Mouse (Mus musculus): ENCODE measurements around the gene Slc18b1.
"Not testable (repeated sequence)": the region's sequence is repeated elsewhere in the genome, so short reads cannot be mapped to it uniquely, and the experiment has no call there.

The Slc18b1 gene

GRCm38 (mm10) chr10:23796551-23797503, at the start of gene Slc18b1:
Gene Slc18b1 (plus strand): TSS chr10:23796986.
- DNase-seq (ENCODE audit: low read depth, low spot score) = peak; percentile 64

- no peak for DNase-seq (ENCODE audit: low read depth, low spot score)
These were observed 42.6 kb upstream of the Slc18b1 start for GRCm38 (mm10) chr10:23754166-23754565.

GRCm38 (mm10) chr10:23777288-23777945, 19.4 kb upstream of the Slc18b1 start:
- peak; percentile 39 for DNase-seq (ENCODE audit: low read depth, low spot score)

GRCm38 (mm10) chr10:23780539-23781275, 16.1 kb upstream of the Slc18b1 start:
- DNase-seq (ENCODE audit: low read depth, low spot score) = peak; percentile 91

GRCm38 (mm10) chr10:23781760-23782735, 14.7 kb upstream of the Slc18b1 start:
- DNase-seq (ENCODE audit: low read depth, low spot score) = peak; percentile 65

- DNase-seq (ENCODE audit: low read depth, low spot score) = peak; percentile 77
These were observed 13.8 kb upstream of the Slc18b1 start for GRCm38 (mm10) chr10:23782855-23783492.

- DNase-seq (ENCODE audit: low read depth, low spot score) = no peak
These were observed 13.3 kb upstream of the Slc18b1 start for GRCm38 (mm10) chr10:23783493-23783884.

- DNase-seq (ENCODE audit: low read depth, low spot score) = peak; percentile 74
These were observed 12.7 kb upstream of the Slc18b1 start for GRCm38 (mm10) chr10:23784121-23784520.

- DNase-seq (ENCODE audit: low read depth, low spot score) = not testable (repeated sequence)
These were observed 11.2 kb upstream of the Slc18b1 start for GRCm38 (mm10) chr10:23785599-23785998.

GRCm38 (mm10) chr10:23786040-23786439, 10.7 kb upstream of the Slc18b1 start:
- DNase-seq (ENCODE audit: low read depth, low spot score) = peak; percentile 36

- peak; percentile 37 for DNase-seq (ENCODE audit: low read depth, low spot score)
These were observed 10.2 kb upstream of the Slc18b1 start for GRCm38 (mm10) chr10:23786631-23787038.

GRCm38 (mm10) chr10:23787062-23787821, 9.5 kb upstream of the Slc18b1 start, which contains the start of gene Rps12:
Gene Rps12 (minus strand): TSS chr10:23787275.
- peak; percentile 98 for DNase-seq (ENCODE audit: low read depth, low spot score)

GRCm38 (mm10) chr10:23788056-23788600, 8.7 kb upstream of the Slc18b1 start:
- DNase-seq (ENCODE audit: low read depth, low spot score) = no peak

GRCm38 (mm10) chr10:23795871-23796520, 790 bp upstream of the Slc18b1 start:
- no peak for DNase-seq (ENCODE audit: low read depth, low spot score)

GRCm38 (mm10) chr10:23797606-23798005, 820 bp downstream of the Slc18b1 start:
- DNase-seq (ENCODE audit: low read depth, low spot score) = no peak

GRCm38 (mm10) chr10:23798142-23798541, 1.4 kb downstream of the Slc18b1 start:
- DNase-seq (ENCODE audit: low read depth, low spot score) = no peak

GRCm38 (mm10) chr10:23799933-23800332, 3.1 kb downstream of the Slc18b1 start:
- no peak for DNase-seq (ENCODE audit: low read depth, low spot score)

GRCm38 (mm10) chr10:23802911-23803310, 6.1 kb downstream of the Slc18b1 start:
- no peak for DNase-seq (ENCODE audit: low read depth, low spot score)
